Mouse (Mus musculus) liver, postnatal 0 days (tissue): ENCODE measurements around the gene Gm11985.

Experiments
- CTCF ChIP-seq: sonication (generic); IDR thresholded peaks from 2 replicates; pipeline ENCODE4 v1.5.1; 2016; ENCODE audit warnings: antibody characterized with exemption, low read depth
- EP300 ChIP-seq: IDR thresholded peaks from 2 replicates; pipeline ENCODE4 v1.6.1; 2016; ENCODE audit warnings: antibody characterized with exemption, low read depth, mild to moderate bottlenecking

DNA sequence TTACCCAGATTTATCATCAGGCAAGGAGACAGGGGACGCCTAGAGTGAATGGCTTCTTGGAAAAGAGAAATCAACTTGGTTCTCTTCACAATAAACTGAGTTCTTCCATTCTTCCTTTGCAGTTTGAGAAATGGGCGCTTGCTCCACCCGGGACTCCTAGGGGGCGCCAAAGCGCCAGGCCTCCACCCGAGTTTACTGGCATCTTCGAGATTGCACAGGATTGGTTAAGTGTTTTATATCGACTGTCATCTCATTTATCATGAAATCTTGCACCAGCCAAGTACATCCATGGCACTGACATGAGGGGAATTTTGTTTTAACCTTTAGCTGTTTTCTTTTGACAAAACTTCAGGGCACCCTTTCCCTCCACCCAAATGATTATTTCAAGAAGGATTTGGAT is 27.3 kb upstream of the Gm11985 start:
- peak; percentile 64 for TF ChIP-seq CTCF
- TF ChIP-seq EP300: no peak
